Mouse (Mus musculus) T-helper 2 cell (primary cell): Measurements from ENCODE around the gene Pidd1.

Experiments
- in situ Hi-C: fragments of 300-600 bp; cut with MboI, MseI; formaldehyde crosslinking; loops from one replicate; pipeline ENCODE4 v1.15.1; 2025; ENCODE audit warnings: high pct_unique_total_duplicates

Pidd1 gene

GRCm38 (mm10) chr7:141443828-141444237 lies at the start of gene Pidd1:
Gene Pidd1, minus strand, starts transcription at chr7:141444025.
- in situ Hi-C loops: no loop called here

GRCm38 (mm10) chr7:141492738-141493137 lies 48.9 kb upstream of the Pidd1 start:
- in situ Hi-C loops: loop anchor here (5.0 to 10.0 kb wide), 2 partner anchors 162 to 255 kb away; partner anchors contain the start of gene Muc6

- in situ Hi-C loops: loop anchor here (5.0 to 10.0 kb wide), 2 partner anchors 164 to 256 kb away; partner anchors contain the start of gene Muc6
These were observed 47.3 kb upstream of the Pidd1 start for GRCm38 (mm10) chr7:141491151-141491550.

- in situ Hi-C loops: no loop called here
These were observed 43.3 kb upstream of the Pidd1 start for GRCm38 (mm10) chr7:141487141-141487540.

- in situ Hi-C loops: no loop called here
These were observed 42.4 kb upstream of the Pidd1 start for GRCm38 (mm10) chr7:141486239-141486638.

GRCm38 (mm10) chr7:141485606-141486005 lies 41.8 kb upstream of the Pidd1 start:
- in situ Hi-C loops: no loop called here

- in situ Hi-C loops: no loop called here
These were observed 41.4 kb upstream of the Pidd1 start for GRCm38 (mm10) chr7:141485186-141485585.

GRCm38 (mm10) chr7:141484186-141485120 lies 40.6 kb upstream of the Pidd1 start:
- in situ Hi-C loops: no loop called here

GRCm38 (mm10) chr7:141483114-141483653 lies 39.4 kb upstream of the Pidd1 start:
- in situ Hi-C loops: no loop called here

GRCm38 (mm10) chr7:141482531-141483024 lies 38.8 kb upstream of the Pidd1 start:
- in situ Hi-C loops: no loop called here

GRCm38 (mm10) chr7:141481498-141482401 lies 37.9 kb upstream of the Pidd1 start:
- in situ Hi-C loops: no loop called here

GRCm38 (mm10) chr7:141480842-141481497 lies 37.1 kb upstream of the Pidd1 start:
- in situ Hi-C loops: no loop called here

- in situ Hi-C loops: loop anchor here (5.0 kb wide), 1 partner anchor 59 kb away; the partner anchor contains the start of gene Chid1
These were observed 34.5 kb upstream of the Pidd1 start for GRCm38 (mm10) chr7:141478270-141478748.

GRCm38 (mm10) chr7:141477578-141478269 lies 33.9 kb upstream of the Pidd1 start:
- in situ Hi-C loops: loop anchor here (5.0 kb wide), 1 partner anchor 60 kb away; the partner anchor contains the start of gene Chid1

- in situ Hi-C loops: loop anchor here (5.0 kb wide), 1 partner anchor 60 kb away; the partner anchor contains the start of gene Chid1
These were observed 33.2 kb upstream of the Pidd1 start for GRCm38 (mm10) chr7:141476981-141477370.

- in situ Hi-C loops: loop anchor here (5.0 kb wide), 1 partner anchor 61 kb away; the partner anchor contains the start of gene Chid1
These were observed 32.6 kb upstream of the Pidd1 start for GRCm38 (mm10) chr7:141476226-141476980.

GRCm38 (mm10) chr7:141475805-141476158 lies 32.0 kb upstream of the Pidd1 start:
- in situ Hi-C loops: loop anchor here (5.0 kb wide), 1 partner anchor 62 kb away; the partner anchor contains the start of gene Chid1

GRCm38 (mm10) chr7:141475011-141475804 lies 31.4 kb upstream of the Pidd1 start, which contains the start of the genes Polr2l and Tspan4:
Gene Polr2l, minus strand, starts transcription at chr7:141475132.
Gene Tspan4, plus strand, starts transcription at chr7:141475240.
- in situ Hi-C loops: loop anchor here (5.0 kb wide), 1 partner anchor 62 kb away; the partner anchor contains the start of gene Chid1
